Mouse (Mus musculus) heart, adult 2 months (tissue): ENCODE measurements around the gene Gm45837. TPM values are rescaled to one million over a fixed set of nuclear protein-coding genes. Genes with fewer than 3 reads are reported as not detected.
"Not testable (repeated sequence)": the region's sequence is repeated elsewhere in the genome, so short reads cannot be mapped to it uniquely, and the experiment has no call there.

Source experiments
- DNase-seq, 2 experiments: peaks; one replicate each; pipeline ENCODE4 v3.0.0; 2021
- H3K27ac ChIP-seq: fragments of 200-600 bp; 2 replicates; pipeline ENCODE4 v1.8.1; 2022
- H3K27me3 ChIP-seq: fragments of 200-500 bp; 2 replicates; pipeline ENCODE4 v1.6.1; 2012; ENCODE audit warnings: mild to moderate bottlenecking, low read length, inconsistent platforms, mixed read lengths; ENCODE audit not compliant: control insufficient read depth, insufficient read depth
- H3K36me3 ChIP-seq: fragments of 200-500 bp; 2 replicates; pipeline ENCODE4 v1.6.1; 2012; ENCODE audit warnings: low read length, inconsistent platforms; ENCODE audit not compliant: control insufficient read depth, insufficient read depth
- H3K4me1 ChIP-seq: fragments of 200-500 bp; 2 replicates; pipeline ENCODE4 v1.6.1; 2011; ENCODE audit warnings: low read length; ENCODE audit not compliant: control insufficient read depth, insufficient read depth
- H3K4me3 ChIP-seq: fragments of 200-600 bp; 2 replicates; pipeline ENCODE4 v1.8.1; 2022
- H3K79me2 ChIP-seq: fragments of 200-500 bp; replicated peaks from 2 replicates; pipeline ENCODE4 v1.6.1; 2012; ENCODE audit warnings: mild to moderate bottlenecking, inconsistent platforms, low read length, moderate library complexity, mixed read lengths; ENCODE audit not compliant: control insufficient read depth, insufficient read depth
- H3K9ac ChIP-seq: fragments of 200-500 bp; 2 replicates; pipeline ENCODE4 v1.6.1; 2012; ENCODE audit warnings: low read depth, mild to moderate bottlenecking, control low read depth, inconsistent platforms, low read length, mixed read lengths
- CTCF ChIP-seq: fragments of 200-600 bp; IDR thresholded peaks from 2 replicates; pipeline ENCODE4 v1.8.1; 2022; ENCODE audit warnings: antibody characterized with exemption, mild to moderate bottlenecking, moderate library complexity
- EP300 ChIP-seq: fragments of 200-500 bp; IDR thresholded peaks from 2 replicates; pipeline ENCODE4 v1.6.1; 2011; ENCODE audit warnings: low read depth, low read length, control low read depth; ENCODE audit not compliant: insufficient read depth
- POLR2A ChIP-seq: fragments of 200-500 bp; IDR thresholded peaks from 2 replicates; pipeline ENCODE4 v1.6.1; 2011; ENCODE audit warnings: mild to moderate bottlenecking, low read depth, low read length, control low read depth; ENCODE audit not compliant: insufficient read depth
- WGBS: fragments of 180-500 bp; shearing (Covaris S2); methylation state at CpG from one replicate; pipeline ENCODE4 v1.1.7; 2018; 5-methylcytosine and 5-hydroxymethylcytosine counted together
- intact Hi-C: fragments of 180-260 bp; cut with DNase I; formaldehyde crosslinking; loops from one replicate; pipeline ENCODE4 v1.15.1; 2025
- microRNA-seq, 2 experiments: library from miRNA; unstranded; fragments of <30 nt; microRNA quantifications; one replicate each; pipeline ENCODE4 v1.2.0; 2021
- polyA plus RNA-seq: library from polyadenylated mRNA; depleted of rRNA; stranded (reverse); fragments of >200 nt; gene quantifications from 2 replicates; pipeline ENCODE4 v1.2.3, GENCODE M21; 2012; rRNA removed
- total RNA-seq, 2 experiments: library from RNA; stranded (reverse); gene quantifications; 2 replicates each; pipeline ENCODE4 v1.2.3; 2021

Gene Gm45837
- total and polyA plus RNA-seq, 3 experiments, result not detected

GRCm38 (mm10) chr7:101557391-101557790 is 146.7 kb downstream of the Gm45837 start:
- no peak for TF ChIP-seq EP300
- TF ChIP-seq CTCF, result no peak
- no peak for TF ChIP-seq POLR2A
- no peaks in the 10 kb centered on the region for H3K27me3 ChIP-seq

GRCm38 (mm10) chr7:101559393-101559792 is 148.7 kb downstream of the Gm45837 start:
- 53% methylated on average over 5 of the region's 5 CpGs for WGBS
- not testable (repeated sequence) for H3K79me2 ChIP-seq, H3K27me3 ChIP-seq

More at GRCm38 (mm10) chr7:101557391-101557790, 146.7 kb downstream of the Gm45837 start:
- WGBS, result 43% methylated on average over 1 of the region's 1 CpGs
- H3K4me3 ChIP-seq, result no peak overlapping the region
- no peak overlapping the region for H3K9ac ChIP-seq
- no peaks in the 10 kb centered on the region for H3K79me2 ChIP-seq
- DNase-seq, result no peak
- H3K4me1 ChIP-seq, result no peaks in the 10 kb centered on the region
- H3K27ac ChIP-seq, result no peak overlapping the region
- H3K36me3 ChIP-seq, result no peaks in the 10 kb centered on the region
- intact Hi-C loops, result no loop called here

More at GRCm38 (mm10) chr7:101559393-101559792, 148.7 kb downstream of the Gm45837 start:
- H3K36me3 ChIP-seq, H3K9ac ChIP-seq, intact Hi-C loops, DNase-seq, H3K4me3 ChIP-seq, H3K4me1 ChIP-seq, H3K27ac ChIP-seq: not testable (repeated sequence)

Small RNAs within 50 kb of the gene (microRNA-seq; reads per million reads assigned to microRNA genes)
- gene Mir139, result 38,041 to 57,933 reads per million in 2 experiments

Other genes starting within 250 kb of the Gm45837 start
- gene Atg16l2, start 108.6 kb upstream of the Gm45837 start, total RNA-seq, result 1 to 10 TPM; 7.8 to 8.9 TPM
- gene Atg16l2, start 108.6 kb upstream of the Gm45837 start, polyA plus RNA-seq, result 22.8 and 27.1 TPM in 2 replicates
- 10 to 100 TPM; 53.1 to 62.2 TPM for gene Stard10, start 93.8 kb upstream of the Gm45837 start, total RNA-seq
- 113 and 141 TPM in 2 replicates for gene Stard10, start 93.8 kb upstream of the Gm45837 start, polyA plus RNA-seq
- 10 to 100 TPM; 30.1 to 32.6 TPM for gene Arap1, start 62.8 kb upstream of the Gm45837 start, total RNA-seq
- 55.9 and 68.5 TPM in 2 replicates for gene Arap1, start 62.8 kb upstream of the Gm45837 start, polyA plus RNA-seq
- 10 to 100 TPM; 56.0 to 57.1 TPM for gene Pde2a, start 10.8 kb downstream of the Gm45837 start, total RNA-seq
- gene Pde2a, start 10.8 kb downstream of the Gm45837 start, polyA plus RNA-seq, result 41.6 and 57.0 TPM in 2 replicates
- under 1 TPM in 1 of 2 experiments, not detected in 1; 0.21 TPM for gene Art2b, start 174.7 kb downstream of the Gm45837 start, total RNA-seq
- 0.06 and 0.18 TPM in 2 replicates for gene Art2b, start 174.7 kb downstream of the Gm45837 start, polyA plus RNA-seq